In the genomic region with DNA sequence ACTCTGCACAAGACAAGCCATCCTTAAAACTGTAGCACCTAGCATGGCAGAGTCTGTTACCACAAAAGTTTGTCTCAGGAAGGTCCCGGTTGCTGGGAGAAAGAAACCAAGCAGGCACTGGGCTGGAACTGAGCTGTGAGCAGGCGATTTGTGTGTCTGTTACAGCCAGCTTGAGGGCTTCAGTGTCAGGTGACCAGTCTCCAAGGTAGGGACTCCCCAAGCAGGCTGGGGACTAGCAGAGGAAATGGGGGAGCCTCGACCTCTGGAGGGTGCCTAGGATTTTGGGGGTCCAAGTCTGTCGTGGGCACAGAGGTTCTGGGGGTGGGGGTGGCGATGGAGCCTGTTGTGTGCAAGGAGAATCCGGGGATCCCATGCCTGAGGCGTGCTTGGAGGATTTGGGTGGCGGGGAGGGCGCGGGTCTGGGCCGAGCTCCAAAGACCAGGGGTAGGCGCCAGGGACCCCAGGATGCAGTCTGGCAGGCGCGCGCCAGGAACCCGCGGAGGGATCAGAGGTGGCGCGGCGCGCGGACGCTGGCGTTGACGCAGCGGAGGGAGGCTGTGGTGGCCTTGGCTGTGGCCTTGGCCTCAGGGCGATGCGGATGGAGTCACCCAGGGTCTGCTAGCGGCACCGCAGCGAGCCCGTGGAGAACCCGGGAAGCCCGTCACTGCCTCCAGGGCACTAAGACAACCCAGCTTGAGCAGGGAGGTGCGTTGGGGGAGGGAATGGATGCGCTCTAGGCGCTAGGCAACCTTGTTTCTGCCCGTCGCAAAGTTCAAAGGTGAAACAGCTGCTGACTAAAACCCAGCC, we compare ENCODE assay signal across 8 mouse cellular contexts. TPM values are rescaled to one million over a fixed set of nuclear protein-coding genes. Genes with fewer than 3 reads are reported as not detected.
A peak's percentile ranks its signal among the peaks of the same experiment; 100 is the strongest.
DNase-seq lines count a peak whose midpoint lies in the region; ATAC-seq and TF ChIP-seq lines count a peak whose summit lies in the region.

A gene (plus strand): TSS at position 91 of the 807 bp plus-strand sequence.

- H3K9me3 ChIP-seq in forebrain, embryonic 11.5 days (ENCODE audit: control insufficient read depth, low read length), result no peaks in the 10 kb centered on the region
- H3K9me3 ChIP-seq in heart, embryonic 13.5 days, result no peaks in the 10 kb centered on the region
- H3K9me3 ChIP-seq in kidney, embryonic 16.5 days (ENCODE audit: low read length), result no peaks in the 10 kb centered on the region

- WGBS in thymus, adult 2 months, result 7% methylated on average over 39 of the region's 39 CpGs
- WGBS in forebrain, embryonic 11.5 days, result 2% methylated on average over 39 of the region's 39 CpGs
- WGBS in heart, embryonic 13.5 days, result 2% methylated on average over 39 of the region's 39 CpGs
- 2% methylated on average over 39 of the region's 39 CpGs for WGBS in kidney, embryonic 16.5 days
- 5% methylated on average over 39 of the region's 39 CpGs for WGBS in liver, adult 2 months

- no peak for TF ChIP-seq CTCF in thymus, adult 2 months (IDR thresholded peaks at IDR 0.05; ENCODE audit: borderline replicate concordance, control insufficient read depth, extremely low read depth, insufficient read depth, low read length, poor library complexity)
- no peak for TF ChIP-seq CTCF in liver, adult 2 months (IDR thresholded peaks at IDR 0.05; ENCODE audit: low read depth, low read length)

- H3K4me1 ChIP-seq in thymus, adult 2 months (replicated peaks; ENCODE audit: control insufficient read depth, insufficient read depth, low read length), result no peaks in the 10 kb centered on the region
- no peaks in the 10 kb centered on the region for H3K4me1 ChIP-seq in forebrain, embryonic 11.5 days (replicated peaks; ENCODE audit: control insufficient read depth, insufficient read depth, low read length)
- H3K4me1 ChIP-seq in heart, embryonic 13.5 days, result peaks cover 20% of the 10 kb centered on the region
- H3K4me1 ChIP-seq in kidney, embryonic 16.5 days (ENCODE audit: insufficient read depth, low read length), result 0 out of 2 replicates have a peak, but pooled peaks cover 9% of the 10 kb centered on the region
- no peaks in the 10 kb centered on the region for H3K4me1 ChIP-seq in liver, adult 2 months (ENCODE audit: control insufficient read depth, insufficient read depth, low read length)

- peak within 1 kb of the TSS; percentile 84 for H3K4me2 ChIP-seq in forebrain, embryonic 11.5 days (ENCODE audit: low read depth, low read length, severe bottlenecking)
- peak within 1 kb of the TSS; percentile 84 for H3K4me2 ChIP-seq in heart, embryonic 13.5 days
- H3K4me2 ChIP-seq in kidney, embryonic 16.5 days (replicated peaks; ENCODE audit: low read depth, low read length), result peak within 1 kb of the TSS; percentile 75

- peak; percentile 5 for DNase-seq in thymus, postnatal 4 days
- no peak for DNase-seq in thymus, adult 2 months
- DNase-seq in forebrain, embryonic 11.5 days (ENCODE audit: low spot score), result peak; percentile 76
- DNase-seq in liver, adult 2 months (ENCODE audit: extremely low read depth, low read depth, low spot score), result no peak
- DNase-seq in ovary, postnatal 36 days (ENCODE audit: low spot score), result peak; percentile 38
- DNase-seq in spleen, postnatal 10 days (ENCODE audit: low spot score in 2 of 2), result no peak

- no peaks in the 10 kb centered on the region for H3K27me3 ChIP-seq in thymus, adult 2 months (ENCODE audit: control insufficient read depth, insufficient read depth, low read length)
- H3K27me3 ChIP-seq in forebrain, embryonic 11.5 days (ENCODE audit: control insufficient read depth, insufficient read depth, low read length), result 0 out of 2 replicates have a peak, but pooled peaks cover 2% of the 10 kb centered on the region
- peaks cover 40% of the 10 kb centered on the region for H3K27me3 ChIP-seq in heart, embryonic 13.5 days (replicated peaks)
- H3K27me3 ChIP-seq in kidney, embryonic 16.5 days (ENCODE audit: insufficient read depth, low read length), result peaks cover 25% of the 10 kb centered on the region
- H3K27me3 ChIP-seq in liver, adult 2 months (ENCODE audit: control insufficient read depth, insufficient read depth, low read length), result no peaks in the 10 kb centered on the region

- H3K4me3 ChIP-seq in thymus, adult 2 months (ENCODE audit: control insufficient read depth, insufficient read depth, low read length), result no peak within 1 kb of the TSS
- peak within 1 kb of the TSS; percentile 43 for H3K4me3 ChIP-seq in forebrain, embryonic 11.5 days (ENCODE audit: low read depth, low read length)
- H3K4me3 ChIP-seq in heart, embryonic 13.5 days, result peak within 1 kb of the TSS; percentile 56
- peak within 1 kb of the TSS; percentile 41 for H3K4me3 ChIP-seq in kidney, embryonic 16.5 days (ENCODE audit: low read length)
- H3K4me3 ChIP-seq in liver, adult 2 months (ENCODE audit: insufficient read depth, low read depth, low read length), result peak within 1 kb of the TSS; percentile 26; the same call in 1 of the 2 replicates

- peak; percentile 81 for ATAC-seq in forebrain, embryonic 11.5 days (replicated peaks; ENCODE audit: low FRiP score)
- ATAC-seq in heart, embryonic 13.5 days (ENCODE audit: extremely low read depth, insufficient number of reproducible peaks, low FRiP score, low TSS enrichment), result peak; percentile 41
- ATAC-seq in kidney, embryonic 16.5 days (ENCODE audit: low FRiP score, low TSS enrichment), result peak; percentile 88

- no peaks in the 10 kb centered on the region for H3K36me3 ChIP-seq in thymus, adult 2 months (ENCODE audit: control insufficient read depth, insufficient read depth, low read length)
- no peaks in the 10 kb centered on the region for H3K36me3 ChIP-seq in forebrain, embryonic 11.5 days (ENCODE audit: control insufficient read depth, insufficient read depth, low read length)
- H3K36me3 ChIP-seq in heart, embryonic 13.5 days, result no peaks in the 10 kb centered on the region
- H3K36me3 ChIP-seq in kidney, embryonic 16.5 days (ENCODE audit: insufficient read depth, low read length), result no peaks in the 10 kb centered on the region
- no peaks in the 10 kb centered on the region for H3K36me3 ChIP-seq in liver, adult 2 months (ENCODE audit: control insufficient read depth, insufficient read depth, low read length)

- no peaks in the 10 kb centered on the region for H3K79me2 ChIP-seq in liver, adult 2 months (ENCODE audit: control insufficient read depth, insufficient read depth, low read length)

- no peak within 1 kb of the TSS for H3K27ac ChIP-seq in thymus, adult 2 months (ENCODE audit: control insufficient read depth, insufficient read depth, low read length)
- no peak within 1 kb of the TSS for H3K27ac ChIP-seq in forebrain, embryonic 11.5 days (ENCODE audit: low read depth, low read length)
- H3K27ac ChIP-seq in heart, embryonic 13.5 days (replicated peaks), result no peak within 1 kb of the TSS
- no peak within 1 kb of the TSS for H3K27ac ChIP-seq in kidney, embryonic 16.5 days (ENCODE audit: low read length)
- H3K27ac ChIP-seq in liver, adult 2 months (replicated peaks; ENCODE audit: insufficient read depth, low read depth, low read length), result no peak within 1 kb of the TSS

- no peak for TF ChIP-seq POLR2A in thymus, adult 2 months (IDR thresholded peaks at IDR 0.05; ENCODE audit: control insufficient read depth, extremely low read depth, insufficient read depth, low read length, poor library complexity)
- no peak for TF ChIP-seq POLR2A in liver, adult 2 months (IDR thresholded peaks at IDR 0.05; ENCODE audit: extremely low read depth, insufficient read depth, low read length)

- peak within 1 kb of the TSS; percentile 66 for H3K9ac ChIP-seq in forebrain, embryonic 11.5 days (ENCODE audit: low read length)
- peak within 1 kb of the TSS; percentile 79 for H3K9ac ChIP-seq in heart, embryonic 13.5 days
- H3K9ac ChIP-seq in kidney, embryonic 16.5 days (replicated peaks; ENCODE audit: low read length), result peak within 1 kb of the TSS; percentile 35; the same call in 1 of the 2 replicates
- no peak within 1 kb of the TSS for H3K9ac ChIP-seq in liver, adult 2 months (ENCODE audit: low read depth, low read length)

RNA-seq across cellular contexts. Expression of the gene that starts here (rescaled TPM):
- polyA plus RNA-seq in thymus, adult 2 months (2012; rRNA removed), result 1.0 TPM in 1 of 2 replicates, not detected in the other
- polyA plus RNA-seq in forebrain, embryonic 11.5 days (2014; fragmentation: Nextera tagmentation; extraction: Ambion mirVana), result 1.8 TPM in 2 replicates
- 2.4 and 2.6 TPM in 2 replicates for polyA plus RNA-seq in heart, embryonic 13.5 days (2015; fragmentation: Nextera tagmentation; extraction: Ambion mirVana)
- 0.14 and 0.28 TPM in 2 replicates for polyA plus RNA-seq in kidney, embryonic 16.5 days (2015; fragmentation: Nextera tagmentation; extraction: Ambion mirVana)
- total RNA-seq in liver, adult 2 months (2014; rRNA removed), result 0.07 and 0.09 TPM in 2 replicates
- polyA plus RNA-seq in liver, adult 2 months (2012; rRNA removed), result not detected in 2 replicates

Comparison
In these comparisons a context has a peak if more than half of its experiments do, and no peak if none do; other contexts are left out.
1. DNase-seq: peak in thymus, postnatal 4 days (single experiment), forebrain, embryonic 11.5 days (single experiment) and ovary, postnatal 36 days (single experiment); none in thymus, adult 2 months (single experiment), liver, adult 2 months (single experiment) and spleen, postnatal 10 days (0 of 2).
2. Peak in ATAC-seq, H3K4me3 ChIP-seq, H3K9ac ChIP-seq and H3K4me2 ChIP-seq in kidney, embryonic 16.5 days; RNA of the gene not detected or under 1 TPM.
3. Peak in every context shown above with its lines, with median percentiles within 50 percentile points of each other: ATAC-seq and H3K4me2 ChIP-seq.